Mouse (Mus musculus) cerebellum, postnatal 10 days (tissue): ENCODE measurements at regions not wholly inside any gene's neighbourhood (a gene's known extent, or its start where the extent isn't known, plus 50 kb on each side); places are given as distances from the start of the nearest gene placed in this dataset.
"Not testable (repeated sequence)": the region's sequence is repeated elsewhere in the genome, so short reads cannot be mapped to it uniquely, and the experiment has no call there.

ENCODE experiments used
- DNase-seq, 2 experiments: peaks; one replicate each; pipeline ENCODE4 v3.0.0; 2021; ENCODE audit warnings: mixed read lengths in 2 of 2

- no peak for DNase-seq
Observed at GRCm38 (mm10) chr16:93335322-93336111, 268.3 kb downstream of the Setd4 start.

- peak; percentile 40 to 48 for DNase-seq
Observed at GRCm38 (mm10) chr16:93333654-93334053, 270.2 kb downstream of the Setd4 start.

- no peak for DNase-seq
Observed at GRCm38 (mm10) chr16:93328680-93329395, 275.0 kb downstream of the Setd4 start.

GRCm38 (mm10) chr16:93324911-93325310, 279.0 kb downstream of the Setd4 start:
- no peak for DNase-seq

GRCm38 (mm10) chr16:93323172-93323571, 280.7 kb downstream of the Setd4 start:
- DNase-seq, result no peak

GRCm38 (mm10) chr16:93319581-93319980, 284.3 kb downstream of the Setd4 start:
- DNase-seq, result no peak

- no peak for DNase-seq
Observed at GRCm38 (mm10) chr16:93311644-93312043, 292.2 kb downstream of the Setd4 start.

- DNase-seq, result no peak
Observed at GRCm38 (mm10) chr16:93308666-93309360, 295.1 kb downstream of the Setd4 start.

GRCm38 (mm10) chr16:93306951-93307350, 296.9 kb downstream of the Setd4 start:
- no peak for DNase-seq

GRCm38 (mm10) chr16:93306140-93306539, 297.7 kb downstream of the Setd4 start:
- DNase-seq, result not testable (repeated sequence)

GRCm38 (mm10) chr16:93294430-93294829, 309.4 kb downstream of the Setd4 start:
- DNase-seq, result no peak

GRCm38 (mm10) chr16:93292965-93293653, 310.8 kb downstream of the Setd4 start:
- DNase-seq, result peak; percentile 90 to 94

GRCm38 (mm10) chr16:93292181-93292834, 311.6 kb downstream of the Setd4 start:
- no peak for DNase-seq

GRCm38 (mm10) chr16:93288036-93288435, 315.8 kb downstream of the Setd4 start:
- no peak for DNase-seq

- no peak for DNase-seq
Observed at GRCm38 (mm10) chr16:93287520-93287919, 316.3 kb downstream of the Setd4 start.

- peak; percentile 18 to 36 for DNase-seq
Observed at GRCm38 (mm10) chr16:93286816-93287215, 317.0 kb downstream of the Setd4 start.

GRCm38 (mm10) chr16:93285191-93285590, 318.7 kb downstream of the Setd4 start:
- no peak for DNase-seq

- DNase-seq, result peak; percentile 21 to 27
Observed at GRCm38 (mm10) chr16:93281715-93282114, 322.1 kb downstream of the Setd4 start.

- no peak for DNase-seq
Observed at GRCm38 (mm10) chr16:93272636-93273035, 331.2 kb downstream of the Setd4 start.

GRCm38 (mm10) chr16:93272146-93272545, 331.7 kb downstream of the Setd4 start:
- DNase-seq, result no peak

- no peak for DNase-seq
Observed at GRCm38 (mm10) chr16:93264061-93264585, 339.7 kb downstream of the Setd4 start.
